Mouse (Mus musculus) hindbrain, embryonic 12.5 days (tissue): Measurements from ENCODE around the gene Krt15. TPM values are rescaled to one million over a fixed set of nuclear protein-coding genes. Genes with fewer than 3 reads are reported as not detected.

Experiments
- ATAC-seq: fragments of 200-750 bp; cut with Nextera tagmentation; 2 replicates; pipeline ENCODE4 v1.8.0; 2017; ENCODE audit warnings: moderate TSS enrichment; ENCODE audit not compliant: low FRiP score
- H3K27ac ChIP-seq: fragments of 300-500 bp; sonication (generic); 2 replicates; pipeline ENCODE4 v1.5.1; 2016; ENCODE audit warnings: mild to moderate bottlenecking
- H3K27me3 ChIP-seq: fragments of 300-500 bp; sonication (generic); 2 replicates; pipeline ENCODE4 v1.6.1; 2016; ENCODE audit warnings: mild to moderate bottlenecking
- H3K36me3 ChIP-seq: fragments of 300-500 bp; sonication (generic); 2 replicates; pipeline ENCODE4 v1.6.1; 2016; ENCODE audit warnings: mild to moderate bottlenecking
- H3K4me1 ChIP-seq: fragments of 300-500 bp; sonication (generic); 2 replicates; pipeline ENCODE4 v1.6.1; 2016
- H3K4me2 ChIP-seq: fragments of 300-500 bp; sonication (generic); replicated peaks from 2 replicates; pipeline ENCODE4 v1.6.1; 2016; ENCODE audit warnings: mild to moderate bottlenecking
- H3K4me3 ChIP-seq: fragments of 300-500 bp; sonication (generic); 2 replicates; pipeline ENCODE4 v1.5.1; 2016; ENCODE audit warnings: mild to moderate bottlenecking
- H3K9ac ChIP-seq: fragments of 300-500 bp; sonication (generic); 2 replicates; pipeline ENCODE4 v1.6.1; 2016; ENCODE audit warnings: mild to moderate bottlenecking, moderate library complexity
- H3K9me3 ChIP-seq: fragments of 300-500 bp; sonication (generic); replicated peaks from 2 replicates; pipeline ENCODE4 v1.6.1; 2016; ENCODE audit warnings: mild to moderate bottlenecking
- WGBS: fragments of 180-500 bp; shearing (Covaris S2); methylation state at CpG from one replicate; pipeline ENCODE4 v1.1.7; 2016; 5-methylcytosine and 5-hydroxymethylcytosine counted together
- polyA plus RNA-seq: library from polyadenylated mRNA; unstranded; fragments of >200 nt; fragmentation: Nextera tagmentation; extraction: Ambion mirVana; gene quantifications from 2 replicates; pipeline ENCODE4 v1.2.1, GENCODE M21; 2016

The Krt15 gene
- 10.5 and 17.3 TPM in 2 replicates for polyA plus RNA-seq

GRCm38 (mm10) chr11:100135731-100136130 is at the start of gene Krt15:
Krt15 (minus strand) TSS chr11:100135928.
- Histone ChIP-seq H3K9ac (no peak within 1 kb of the TSS), H3K4me3 (no peak within 1 kb of the TSS), H3K27ac (no peak within 1 kb of the TSS), H3K9me3 (no peaks in the 10 kb centered on the region), H3K27me3 (peaks cover 6% of the 10 kb centered on the region), H3K4me1 (peaks cover 23% of the 10 kb centered on the region), H3K4me2 (no peak within 1 kb of the TSS), H3K36me3 (no peaks in the 10 kb centered on the region)
- 72% methylated on average over 7 of the region's 7 CpGs for WGBS
- ATAC-seq: no peak

- no peaks in the 10 kb centered on the region for H3K9me3 ChIP-seq
- no peak for ATAC-seq
- H3K4me2 ChIP-seq: no peak overlapping the region
- no peak overlapping the region for H3K27ac ChIP-seq
- H3K9ac ChIP-seq: no peak overlapping the region
- H3K36me3 ChIP-seq: no peaks in the 10 kb centered on the region
- H3K4me1 ChIP-seq: no peaks in the 10 kb centered on the region
- 83% methylated on average over 7 of the region's 7 CpGs for WGBS
- H3K27me3 ChIP-seq: no peaks in the 10 kb centered on the region
- no peak overlapping the region for H3K4me3 ChIP-seq
These were observed 46.0 kb upstream of the Krt15 start for GRCm38 (mm10) chr11:100181725-100182124.

GRCm38 (mm10) chr11:100179260-100179659 is 43.5 kb upstream of the Krt15 start:
- no peaks in the 10 kb centered on the region for H3K4me1 ChIP-seq
- no peak overlapping the region for H3K4me3 ChIP-seq
- H3K36me3 ChIP-seq: no peaks in the 10 kb centered on the region
- H3K9me3 ChIP-seq: no peaks in the 10 kb centered on the region
- no peaks in the 10 kb centered on the region for H3K27me3 ChIP-seq
- ATAC-seq: no peak
- no peak overlapping the region for H3K4me2 ChIP-seq
- no peak overlapping the region for H3K27ac ChIP-seq
- WGBS: 84% methylated on average over 3 of the region's 3 CpGs
- H3K9ac ChIP-seq: no peak overlapping the region

- Histone ChIP-seq H3K4me1 (no peaks in the 10 kb centered on the region), H3K4me3 (no peak overlapping the region), H3K9ac (no peak overlapping the region), H3K9me3 (no peaks in the 10 kb centered on the region), H3K4me2 (no peak overlapping the region), H3K27me3 (no peaks in the 10 kb centered on the region), H3K36me3 (no peaks in the 10 kb centered on the region), H3K27ac (no peak overlapping the region)
- WGBS: 71% methylated on average over 5 of the region's 5 CpGs
- ATAC-seq: no peak
These were observed 42.6 kb upstream of the Krt15 start for GRCm38 (mm10) chr11:100178307-100178706.

- H3K4me1 ChIP-seq: no peaks in the 10 kb centered on the region
- no peak overlapping the region for H3K4me2 ChIP-seq
- WGBS: 82% methylated on average over 9 of the region's 9 CpGs
- no peak overlapping the region for H3K4me3 ChIP-seq
- no peak for ATAC-seq
- no peak overlapping the region for H3K27ac ChIP-seq
- H3K9me3 ChIP-seq: no peaks in the 10 kb centered on the region
- no peaks in the 10 kb centered on the region for H3K36me3 ChIP-seq
- H3K27me3 ChIP-seq: no peaks in the 10 kb centered on the region
- no peak overlapping the region for H3K9ac ChIP-seq
These were observed 41.1 kb upstream of the Krt15 start for GRCm38 (mm10) chr11:100176791-100177190.

GRCm38 (mm10) chr11:100168765-100169762 is 33.3 kb upstream of the Krt15 start:
- no peak overlapping the region for H3K27ac ChIP-seq
- no peak overlapping the region for H3K9ac ChIP-seq
- 34% methylated on average over 14 of the region's 14 CpGs for WGBS
- no peak overlapping the region for H3K4me3 ChIP-seq
- no peaks in the 10 kb centered on the region for H3K36me3 ChIP-seq
- no peaks in the 10 kb centered on the region for H3K4me1 ChIP-seq
- H3K9me3 ChIP-seq: no peaks in the 10 kb centered on the region
- H3K27me3 ChIP-seq: no peaks in the 10 kb centered on the region
- peak; percentile 40; the same call in 1 of the 2 replicates for ATAC-seq
- H3K4me2 ChIP-seq: no peak overlapping the region

- Histone ChIP-seq H3K27me3 (no peaks in the 10 kb centered on the region), H3K4me1 (no peaks in the 10 kb centered on the region), H3K27ac (no peak overlapping the region), H3K9ac (no peak overlapping the region), H3K4me3 (no peak overlapping the region), H3K4me2 (no peak overlapping the region), H3K9me3 (no peaks in the 10 kb centered on the region), H3K36me3 (no peaks in the 10 kb centered on the region)
- ATAC-seq: no peak
- 80% methylated on average over 8 of the region's 8 CpGs for WGBS
These were observed 32.3 kb upstream of the Krt15 start for GRCm38 (mm10) chr11:100168071-100168470.

- H3K4me2 ChIP-seq: no peak overlapping the region
These were observed 28.7 kb upstream of the Krt15 start for GRCm38 (mm10) chr11:100164392-100164791.

GRCm38 (mm10) chr11:100157908-100158477 is 22.3 kb upstream of the Krt15 start:
- Histone ChIP-seq H3K9me3 (no peaks in the 10 kb centered on the region), H3K4me3 (no peak overlapping the region), H3K27ac (no peak overlapping the region), H3K36me3 (no peaks in the 10 kb centered on the region), H3K4me2 (no peak overlapping the region), H3K9ac (no peak overlapping the region), H3K27me3 (no peaks in the 10 kb centered on the region), H3K4me1 (no peaks in the 10 kb centered on the region)
- no peak for ATAC-seq
- 73% methylated on average over 6 of the region's 6 CpGs for WGBS

More at GRCm38 (mm10) chr11:100164392-100164791, 28.7 kb upstream of the Krt15 start:
- 55% methylated on average over 7 of the region's 7 CpGs for WGBS
- Histone ChIP-seq H3K4me3 (no peak overlapping the region), H3K36me3 (no peaks in the 10 kb centered on the region), H3K9ac (no peak overlapping the region), H3K9me3 (no peaks in the 10 kb centered on the region), H3K4me1 (no peaks in the 10 kb centered on the region), H3K27me3 (no peaks in the 10 kb centered on the region), H3K27ac (no peak overlapping the region)
- no peak for ATAC-seq

GRCm38 (mm10) chr11:100157331-100157730 is 21.6 kb upstream of the Krt15 start:
- H3K36me3 ChIP-seq: no peaks in the 10 kb centered on the region
- no peaks in the 10 kb centered on the region for H3K27me3 ChIP-seq
- ATAC-seq: no peak
- no peaks in the 10 kb centered on the region for H3K9me3 ChIP-seq
- H3K4me2 ChIP-seq: no peak overlapping the region
- no peak overlapping the region for H3K4me3 ChIP-seq
- 86% methylated on average over 3 of the region's 3 CpGs for WGBS
- no peak overlapping the region for H3K27ac ChIP-seq
- H3K9ac ChIP-seq: no peak overlapping the region
- H3K4me1 ChIP-seq: no peaks in the 10 kb centered on the region

- H3K9me3 ChIP-seq: no peaks in the 10 kb centered on the region
- ATAC-seq: no peak
- no peak overlapping the region for H3K4me3 ChIP-seq
- no peak overlapping the region for H3K27ac ChIP-seq
- H3K4me2 ChIP-seq: no peak overlapping the region
- WGBS: 74% methylated on average over 8 of the region's 8 CpGs
- no peaks in the 10 kb centered on the region for H3K36me3 ChIP-seq
- H3K27me3 ChIP-seq: no peaks in the 10 kb centered on the region
- no peaks in the 10 kb centered on the region for H3K4me1 ChIP-seq
- no peak overlapping the region for H3K9ac ChIP-seq
These were observed 19.9 kb upstream of the Krt15 start for GRCm38 (mm10) chr11:100155497-100156255.
